ENCODE assay signal across 9 mouse cellular contexts in genomic region chr6:77242601-77243406, GRCm38 (mm10). TPM values are rescaled to one million over a fixed set of nuclear protein-coding genes. Genes with fewer than 3 reads are reported as not detected.
DNase-seq lines count a peak whose midpoint lies in the region; ATAC-seq lines count a peak whose summit lies in the region.
"Had no signal": no experiment of that assay in that cellular context is flagged by ENCODE, and none has a peak within 500 bp of the region (broad histone marks: within the 10 kb centered on the region; RNA-seq: fewer than 3 reads in every experiment).

TSS of gene Lrrtm1 (plus strand) at chr6:77242689.

- H3K4me3 ChIP-seq in embryonic facial prominence, embryonic 14.5 days (ENCODE audit: low read depth, low read length): peak within 1 kb of the TSS; percentile 57
- peak within 1 kb of the TSS; percentile 60 for H3K4me3 ChIP-seq in hindbrain, embryonic 13.5 days
- H3K4me3 ChIP-seq in midbrain, embryonic 13.5 days (replicated peaks): peak within 1 kb of the TSS; percentile 63

- under 1% methylated on average over 47 of the region's 53 CpGs for WGBS in embryonic facial prominence, embryonic 14.5 days
- under 1% methylated on average over 53 of the region's 53 CpGs for WGBS in hindbrain, embryonic 13.5 days
- under 1% methylated on average over 53 of the region's 53 CpGs for WGBS in midbrain, embryonic 13.5 days

- H3K4me2 ChIP-seq in embryonic facial prominence, embryonic 14.5 days (ENCODE audit: low read depth, low read length): peak within 1 kb of the TSS; percentile 98
- peak within 1 kb of the TSS; percentile 95 for H3K4me2 ChIP-seq in hindbrain, embryonic 13.5 days
- H3K4me2 ChIP-seq in midbrain, embryonic 13.5 days (replicated peaks): peak within 1 kb of the TSS; percentile 95

- H3K4me1 ChIP-seq in embryonic facial prominence, embryonic 14.5 days (ENCODE audit: control insufficient read depth, insufficient read depth, low read length): no peaks in the 10 kb centered on the region
- peaks cover 28% of the 10 kb centered on the region for H3K4me1 ChIP-seq in hindbrain, embryonic 13.5 days (replicated peaks)
- H3K4me1 ChIP-seq in midbrain, embryonic 13.5 days (replicated peaks): peaks cover 31% of the 10 kb centered on the region

- DNase-seq in Muller cell, postnatal 12 days (ENCODE audit: inconsistent ontology term): peak; percentile 51
- peak; percentile 55 for DNase-seq in adrenal gland, postnatal 25 days
- peak; percentile 93 for DNase-seq in embryonic facial prominence, embryonic 14.5 days (ENCODE audit: low spot score)
- peak; percentile 65 for DNase-seq in left cerebral cortex, adult 11 months (ENCODE audit: low spot score)
- peak; percentile 56 for DNase-seq in testis, postnatal 10 days (ENCODE audit: low spot score)
- DNase-seq in thymus, postnatal 10 days (ENCODE audit: low spot score in 2 of 2): no peak

- H3K27ac ChIP-seq in embryonic facial prominence, embryonic 14.5 days (replicated peaks; ENCODE audit: low read depth, low read length): peak within 1 kb of the TSS; percentile 68
- peak within 1 kb of the TSS; percentile 93 for H3K27ac ChIP-seq in hindbrain, embryonic 13.5 days
- peak within 1 kb of the TSS; percentile 88 for H3K27ac ChIP-seq in midbrain, embryonic 13.5 days

- no peaks in the 10 kb centered on the region for H3K36me3 ChIP-seq in embryonic facial prominence, embryonic 14.5 days (ENCODE audit: control insufficient read depth, insufficient read depth, low read length)
- H3K36me3 ChIP-seq in hindbrain, embryonic 13.5 days: no peaks in the 10 kb centered on the region
- no peaks in the 10 kb centered on the region for H3K36me3 ChIP-seq in midbrain, embryonic 13.5 days

- H3K9ac ChIP-seq in embryonic facial prominence, embryonic 14.5 days (ENCODE audit: low read depth, low read length): peak within 1 kb of the TSS; percentile 68
- peak within 1 kb of the TSS; percentile 84 for H3K9ac ChIP-seq in hindbrain, embryonic 13.5 days
- peak within 1 kb of the TSS; percentile 81 for H3K9ac ChIP-seq in midbrain, embryonic 13.5 days (replicated peaks)

- H3K9me3 ChIP-seq in embryonic facial prominence, embryonic 14.5 days (ENCODE audit: control insufficient read depth, low read length): no peaks in the 10 kb centered on the region
- H3K9me3 ChIP-seq in hindbrain, embryonic 13.5 days: no peaks in the 10 kb centered on the region
- no peaks in the 10 kb centered on the region for H3K9me3 ChIP-seq in midbrain, embryonic 13.5 days

- ATAC-seq in embryonic facial prominence, embryonic 14.5 days (ENCODE audit: low read depth): peak; percentile 92
- peak; percentile 90 for ATAC-seq in hindbrain, embryonic 13.5 days (ENCODE audit: low FRiP score)
- peak; percentile 90 for ATAC-seq in midbrain, embryonic 13.5 days

- H3K27me3 ChIP-seq in embryonic facial prominence, embryonic 14.5 days (replicated peaks; ENCODE audit: control insufficient read depth, insufficient read depth, low read length): peaks cover 37% of the 10 kb centered on the region
- peaks cover 9% of the 10 kb centered on the region for H3K27me3 ChIP-seq in hindbrain, embryonic 13.5 days
- H3K27me3 ChIP-seq in midbrain, embryonic 13.5 days: peaks cover 21% of the 10 kb centered on the region

RNA-seq across cellular contexts. Expression of gene Lrrtm1, which starts in this region (rescaled TPM):
- total RNA-seq in adrenal gland, postnatal 25 days (2021): 0.61 TPM in 1 of 2 replicates, not detected in the other
- polyA plus RNA-seq in embryonic facial prominence, embryonic 14.5 days (2014; fragmentation: Nextera tagmentation; extraction: Ambion mirVana): 8.9 and 13.0 TPM in 2 replicates
- polyA plus RNA-seq in hindbrain, embryonic 13.5 days (2015; fragmentation: Nextera tagmentation; extraction: Ambion mirVana): 34.1 and 37.9 TPM in 2 replicates
- polyA plus RNA-seq in midbrain, embryonic 13.5 days (2015; fragmentation: Nextera tagmentation; extraction: Ambion mirVana): 28.2 and 28.8 TPM in 2 replicates
- total RNA-seq: common myeloid progenitor, adult 5-6 weeks had no signal

Comparison
In these comparisons a context has a peak if more than half of its experiments do, and no peak if none do; other contexts are left out.
1. Peak in DNase-seq in adrenal gland, postnatal 25 days; RNA of the gene not detected or under 1 TPM.
2. DNase-seq: peak in Muller cell, postnatal 12 days (single experiment), embryonic facial prominence, embryonic 14.5 days (single experiment), left cerebral cortex, adult 11 months (single experiment) and testis, postnatal 10 days (single experiment); none in thymus, postnatal 10 days (0 of 2).
3. Peak in every context shown above with its lines, with median percentiles within 50 percentile points of each other: ATAC-seq, H3K27ac ChIP-seq, H3K4me2 ChIP-seq, H3K4me3 ChIP-seq and H3K9ac ChIP-seq.